Mouse (Mus musculus): ENCODE measurements around the gene Gm20388.

Gene Gm20388

GRCm38 (mm10) chr8:121871833-121872440 is 1961.3 kb downstream of the Gm20388 start:
- DNase-seq (ENCODE audit: low spot score) = no peak

- peak; percentile 72 for DNase-seq (ENCODE audit: low spot score)
Measured at GRCm38 (mm10) chr8:121874031-121874430, 1963.4 kb downstream of the Gm20388 start.

- no peak for DNase-seq (ENCODE audit: low spot score)
Measured at GRCm38 (mm10) chr8:121875045-121875444, 1964.4 kb downstream of the Gm20388 start.

- no peak for DNase-seq (ENCODE audit: low spot score)
Measured at GRCm38 (mm10) chr8:121875517-121875916, 1964.9 kb downstream of the Gm20388 start.

GRCm38 (mm10) chr8:121877212-121877611 is 1966.6 kb downstream of the Gm20388 start:
- DNase-seq (ENCODE audit: low spot score) = no peak

GRCm38 (mm10) chr8:121877828-121878480 is 1967.3 kb downstream of the Gm20388 start:
- no peak for DNase-seq (ENCODE audit: low spot score)

GRCm38 (mm10) chr8:121879712-121880111 is 1969.1 kb downstream of the Gm20388 start:
- no peak for DNase-seq (ENCODE audit: low spot score)

- no peak for DNase-seq (ENCODE audit: low spot score)
Measured at GRCm38 (mm10) chr8:121880818-121881217, 1970.2 kb downstream of the Gm20388 start.

- no peak for DNase-seq (ENCODE audit: low spot score)
Measured at GRCm38 (mm10) chr8:121881921-121882320, 1971.3 kb downstream of the Gm20388 start.

- DNase-seq (ENCODE audit: low spot score) = no peak
Measured at GRCm38 (mm10) chr8:121884181-121884580, 1973.5 kb downstream of the Gm20388 start.

- DNase-seq (ENCODE audit: low spot score) = no peak
Measured at GRCm38 (mm10) chr8:121885001-121885400, 1974.4 kb downstream of the Gm20388 start.

GRCm38 (mm10) chr8:121885433-121885832 is 1974.8 kb downstream of the Gm20388 start:
- no peak for DNase-seq (ENCODE audit: low spot score)

- no peak for DNase-seq (ENCODE audit: low spot score)
Measured at GRCm38 (mm10) chr8:121887547-121887946, 1976.9 kb downstream of the Gm20388 start.

- no peak for DNase-seq (ENCODE audit: low spot score)
Measured at GRCm38 (mm10) chr8:121889317-121889716, 1978.7 kb downstream of the Gm20388 start.

GRCm38 (mm10) chr8:121889810-121890785 is 1979.5 kb downstream of the Gm20388 start:
- no peak for DNase-seq (ENCODE audit: low spot score)

- DNase-seq (ENCODE audit: low spot score) = no peak
Measured at GRCm38 (mm10) chr8:121892875-121893274, 1982.2 kb downstream of the Gm20388 start.

- no peak for DNase-seq (ENCODE audit: low spot score)
Measured at GRCm38 (mm10) chr8:121895910-121896309, 1985.3 kb downstream of the Gm20388 start.

GRCm38 (mm10) chr8:121896476-121897145 is 1986.0 kb downstream of the Gm20388 start:
- DNase-seq (ENCODE audit: low spot score) = peak; percentile 60

- DNase-seq (ENCODE audit: low spot score) = no peak
Measured at GRCm38 (mm10) chr8:121897205-121897604, 1986.6 kb downstream of the Gm20388 start.

GRCm38 (mm10) chr8:121897871-121898381 is 1987.3 kb downstream of the Gm20388 start:
- peak; percentile 56 for DNase-seq (ENCODE audit: low spot score)

- peak; percentile 87 for DNase-seq (ENCODE audit: low spot score)
Measured at GRCm38 (mm10) chr8:121898401-121898931, 1987.8 kb downstream of the Gm20388 start.
